Mouse (Mus musculus) embryo, embryonic 11.5 days (tissue): ENCODE data around the gene Ints4.
A peak's percentile ranks its signal among the peaks of the same experiment; 100 is the strongest.

ENCODE experiments used
- DNase-seq: peaks from one replicate; pipeline ENCODE4 v3.0.0-alpha.2; 2012; ENCODE audit warnings: low read depth, low spot score

Gene Ints4

DNA sequence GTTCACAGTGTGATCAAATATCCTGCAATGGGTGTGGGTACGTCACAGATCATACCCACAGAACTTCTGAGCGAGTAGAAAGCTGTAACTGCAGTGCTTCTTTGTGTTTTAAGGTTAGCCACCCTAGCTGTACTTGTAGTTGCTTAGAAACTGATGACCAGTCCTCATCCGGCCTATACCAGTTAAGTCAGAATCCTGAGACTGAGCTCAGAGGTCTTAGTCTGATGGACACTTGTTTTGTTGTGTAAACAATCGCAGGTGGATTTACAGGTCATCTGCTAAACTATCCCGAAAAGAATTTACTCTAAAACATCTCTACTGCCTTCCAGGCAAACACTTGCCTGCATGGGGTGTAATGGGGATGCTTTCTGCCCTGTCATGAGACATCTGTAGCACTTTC lies 55.8 kb downstream of the Ints4 start:
- no peak for DNase-seq

DNA sequence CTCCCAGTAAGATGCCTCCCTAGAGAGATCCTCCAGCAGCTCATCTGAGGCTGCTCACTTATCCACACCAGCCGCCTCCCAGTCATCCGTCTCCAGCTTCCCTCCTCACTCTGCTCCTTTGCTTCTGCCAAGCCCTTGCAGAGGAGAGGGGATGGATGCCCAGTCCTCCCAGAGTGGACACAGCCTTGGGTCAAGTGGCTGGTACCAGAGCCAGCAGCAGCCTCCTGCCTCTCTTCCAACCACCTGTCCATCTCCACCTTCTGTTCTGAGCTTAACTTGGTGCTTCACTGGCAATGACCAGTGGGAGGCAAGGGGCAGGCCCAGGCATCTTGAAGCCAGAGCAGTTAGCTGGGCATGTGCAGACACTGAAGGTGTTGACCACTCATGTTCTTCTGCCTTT lies 65.7 kb downstream of the Ints4 start:
- no peak for DNase-seq

DNA sequence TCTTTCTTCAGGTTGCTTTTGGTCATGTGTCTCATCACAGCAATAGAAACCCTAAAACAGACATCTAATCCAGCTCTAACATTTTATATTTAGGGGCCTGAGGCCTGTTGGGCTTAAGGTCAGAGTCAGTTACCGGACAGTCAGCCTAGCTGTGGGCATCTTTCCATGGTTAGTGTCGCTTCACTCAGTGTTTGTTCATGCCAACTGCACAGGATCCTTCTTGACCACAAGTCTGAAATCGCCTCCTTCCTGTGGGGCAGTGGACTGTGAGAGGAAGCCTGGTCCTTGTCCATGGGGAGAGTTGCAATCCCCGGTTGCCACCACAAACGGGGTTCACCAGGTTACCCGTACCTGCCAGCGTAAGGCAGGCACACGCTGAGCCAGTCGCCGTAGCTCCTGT lies 68.5 kb downstream of the Ints4 start:
- no peak for DNase-seq

DNA sequence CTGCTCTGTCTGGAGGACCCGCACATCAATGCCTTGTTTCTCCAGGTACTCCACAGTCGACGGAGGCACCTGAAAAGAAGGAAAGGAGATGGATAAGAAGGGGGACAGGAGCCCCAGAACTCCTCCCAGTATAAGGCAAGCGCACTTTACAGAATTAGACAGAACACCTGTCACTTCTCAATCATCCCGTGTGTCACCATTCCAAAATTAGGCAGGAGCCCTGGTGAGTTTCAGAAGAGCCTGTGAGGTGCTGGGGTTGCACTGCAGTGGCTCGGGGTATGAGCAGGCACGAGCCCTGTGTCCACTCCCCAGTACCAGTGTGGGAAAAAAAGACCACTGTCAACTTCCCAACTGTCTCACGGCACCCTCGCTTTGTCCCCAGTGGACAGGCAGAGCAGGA lies 69.9 kb downstream of the Ints4 start:
- DNase-seq = no peak

DNA sequence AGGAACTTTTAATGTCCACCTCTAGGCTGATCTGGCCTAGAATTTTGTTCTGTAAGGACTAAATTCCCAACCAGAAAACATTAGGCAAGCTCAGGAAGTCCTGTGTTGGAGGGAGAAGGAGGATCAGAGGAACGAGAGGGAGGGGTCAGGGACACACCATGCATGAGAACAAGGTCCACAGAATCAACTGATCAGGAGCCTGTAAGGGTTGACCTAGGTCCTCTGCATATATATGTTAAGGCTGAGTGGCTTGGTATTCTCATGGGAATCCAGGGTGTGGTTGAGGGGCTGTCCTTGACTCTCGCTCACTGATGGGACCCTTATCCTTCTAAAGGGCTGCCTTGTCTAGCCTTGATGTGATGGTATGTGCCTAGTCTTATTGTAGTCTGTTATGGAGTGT lies 82.8 kb downstream of the Ints4 start:
- DNase-seq = no peak

DNA sequence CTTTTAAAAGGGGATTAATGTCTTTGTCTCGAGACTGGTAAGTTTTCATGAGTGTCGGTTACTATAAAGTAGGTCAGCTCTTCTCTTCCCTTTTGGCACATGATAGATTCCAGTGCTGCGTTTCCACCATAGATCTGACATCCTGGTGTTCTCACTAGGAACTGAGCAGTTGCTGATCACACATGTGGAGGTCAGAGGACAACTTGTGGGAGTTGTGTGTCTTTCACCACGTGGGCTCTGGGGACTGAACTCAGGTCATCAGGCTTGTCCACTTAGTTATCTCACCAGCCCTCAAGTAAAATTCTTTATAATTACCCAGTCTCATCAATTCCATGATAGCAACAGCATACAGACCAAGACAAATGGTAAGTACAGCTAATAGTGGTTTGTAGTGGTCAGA lies 88.6 kb downstream of the Ints4 start:
- DNase-seq = no peak

DNA sequence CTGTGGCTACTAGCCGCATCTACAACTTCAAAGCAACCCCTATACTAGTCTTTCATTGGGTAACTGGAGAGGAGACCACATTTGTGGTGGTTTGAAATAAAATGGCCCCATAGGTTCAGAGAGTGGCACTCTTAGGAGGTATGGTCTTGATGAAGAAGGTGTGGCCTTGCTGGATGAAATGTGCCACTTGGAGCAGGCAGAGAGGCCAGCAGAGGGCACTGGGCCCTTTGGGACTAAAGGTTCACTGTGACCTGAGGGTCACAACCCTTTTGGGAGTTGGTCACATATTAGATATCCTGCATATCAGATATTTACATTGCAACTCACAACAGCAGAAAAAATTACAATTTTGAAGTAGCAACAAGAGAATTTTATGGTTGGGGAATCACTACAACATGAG lies 89.6 kb downstream of the Ints4 start:
- DNase-seq = no peak

DNA sequence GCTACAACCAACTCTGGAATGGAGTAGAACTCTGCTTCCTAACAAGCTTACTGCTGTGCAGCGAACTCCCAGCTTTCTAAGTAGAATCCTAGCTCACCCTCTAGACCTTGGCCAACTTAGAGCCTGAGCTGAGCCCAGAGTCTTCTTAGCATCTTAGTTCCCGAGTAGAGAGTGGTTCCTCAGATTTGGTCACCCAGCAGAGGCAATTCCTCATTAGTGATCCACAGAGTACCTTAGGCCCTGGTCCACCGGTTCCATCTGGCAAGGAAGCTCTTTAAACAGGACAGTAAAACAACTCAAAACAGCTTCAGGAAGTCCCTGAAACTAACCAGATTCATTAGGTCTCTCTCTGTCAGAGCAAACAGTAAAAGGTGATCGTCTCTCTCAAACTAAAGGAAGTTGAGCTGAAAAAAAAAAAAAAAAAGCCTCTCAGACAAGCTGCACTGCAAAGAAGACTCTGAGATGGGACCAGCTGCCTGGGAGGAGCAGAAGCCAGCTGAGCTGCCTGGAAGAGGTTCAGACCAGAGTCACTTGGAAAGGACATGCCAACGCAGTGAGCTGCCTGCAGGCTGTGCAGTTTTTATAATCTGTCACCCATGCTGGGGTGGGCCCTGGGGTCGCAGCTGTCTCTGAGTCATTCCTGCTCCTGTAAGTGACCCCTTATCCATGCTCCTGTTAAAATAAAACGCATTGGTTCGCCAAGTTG lies 97.8 kb downstream of the Ints4 start:
- no peak for DNase-seq

DNA sequence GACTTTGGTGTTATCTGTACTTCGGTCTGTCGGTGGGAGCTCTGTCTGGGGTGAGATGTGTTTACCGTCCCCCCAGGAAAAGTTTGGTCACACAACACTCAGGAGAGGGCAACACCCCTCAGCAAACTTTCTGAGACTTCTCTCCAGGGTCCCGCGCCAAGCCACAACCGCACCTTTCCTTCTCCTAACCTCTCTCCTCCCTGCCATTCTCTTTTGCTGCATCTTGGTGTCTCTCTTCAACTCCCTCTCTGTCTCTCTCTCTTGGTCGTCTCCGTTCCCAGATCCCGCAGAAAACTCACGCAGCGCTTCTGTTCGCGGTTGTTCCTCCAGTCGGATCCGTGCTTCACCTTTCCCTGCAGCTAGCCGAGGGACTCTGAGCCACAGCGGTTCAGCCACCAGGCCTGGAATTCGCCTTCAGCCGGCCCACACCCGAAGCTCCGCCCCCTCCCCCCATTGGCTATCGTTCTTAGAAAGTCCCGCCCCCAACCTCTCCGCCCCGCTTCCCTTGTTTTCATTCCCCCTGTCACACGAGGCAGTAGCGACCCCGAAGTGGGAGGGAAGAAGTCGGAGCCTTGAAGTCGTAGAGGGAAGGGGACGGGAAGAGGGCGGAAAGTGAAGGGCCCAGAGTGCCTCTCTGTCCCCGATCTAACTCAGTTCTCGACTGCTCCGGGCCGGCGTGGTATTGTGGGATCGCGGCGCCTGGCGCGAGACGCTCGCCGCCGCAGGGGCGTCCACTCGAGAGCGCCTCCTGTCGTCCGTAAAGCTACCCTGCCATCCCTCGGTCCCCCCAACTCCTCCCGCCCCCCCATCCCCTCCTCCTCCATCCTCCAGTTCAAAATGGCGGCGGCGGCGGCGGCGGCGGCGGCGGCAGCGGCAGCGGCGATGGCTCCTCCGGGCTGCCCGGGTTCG lies 98.6 kb downstream of the Ints4 start, which contains the start of the genes Aamdc and Rsf1:
Gene Aamdc (minus strand): TSS at position 431 of the 909 bp plus-strand sequence.
Gene Rsf1 (plus strand): TSS at position 823 of the 909 bp plus-strand sequence.
- DNase-seq = peak; percentile 92

DNA sequence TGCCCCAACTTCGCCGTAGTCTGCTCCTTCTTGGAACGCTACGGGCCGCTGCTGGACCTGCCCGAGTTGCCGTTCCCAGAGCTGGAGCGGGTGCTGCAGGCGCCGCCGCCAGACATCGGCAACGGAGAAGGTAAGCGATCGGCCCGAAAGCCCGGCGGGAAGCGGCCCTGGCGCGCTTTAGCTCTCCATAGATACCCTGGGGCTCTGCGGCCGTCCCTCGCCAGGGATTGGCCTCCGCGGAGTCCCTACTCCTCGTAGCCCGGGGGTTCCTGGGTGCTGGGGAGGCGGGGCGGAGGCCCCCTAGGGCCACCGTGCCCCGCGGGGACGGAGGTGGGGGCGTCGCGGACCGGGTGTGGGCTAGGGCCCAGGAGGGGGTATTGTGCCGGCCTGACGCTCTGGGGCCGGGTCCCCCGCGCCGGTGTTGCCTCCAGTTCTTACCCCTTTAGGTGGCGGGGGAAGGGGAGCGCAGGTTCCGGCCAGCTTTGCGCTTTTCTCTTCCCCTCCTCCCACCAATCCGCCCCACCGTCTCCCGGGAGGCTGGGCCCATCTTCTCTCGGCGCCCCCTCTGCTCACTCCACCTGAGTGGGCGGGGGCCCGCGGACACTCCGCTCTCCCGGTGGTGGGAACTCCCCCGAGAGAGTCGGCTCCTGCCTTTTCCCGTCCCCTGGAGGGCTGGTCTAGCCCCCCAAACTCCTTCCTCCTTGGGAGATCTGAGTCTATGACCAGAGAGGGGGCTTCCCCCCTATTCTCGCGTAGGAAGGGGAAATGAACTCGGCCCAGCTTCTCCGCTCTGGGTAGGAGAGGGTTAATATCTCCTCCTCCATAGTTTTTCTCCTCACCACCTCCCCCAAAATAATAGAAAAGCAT lies 99.5 kb downstream of the Ints4 start:
- DNase-seq = peak; percentile 44

DNA sequence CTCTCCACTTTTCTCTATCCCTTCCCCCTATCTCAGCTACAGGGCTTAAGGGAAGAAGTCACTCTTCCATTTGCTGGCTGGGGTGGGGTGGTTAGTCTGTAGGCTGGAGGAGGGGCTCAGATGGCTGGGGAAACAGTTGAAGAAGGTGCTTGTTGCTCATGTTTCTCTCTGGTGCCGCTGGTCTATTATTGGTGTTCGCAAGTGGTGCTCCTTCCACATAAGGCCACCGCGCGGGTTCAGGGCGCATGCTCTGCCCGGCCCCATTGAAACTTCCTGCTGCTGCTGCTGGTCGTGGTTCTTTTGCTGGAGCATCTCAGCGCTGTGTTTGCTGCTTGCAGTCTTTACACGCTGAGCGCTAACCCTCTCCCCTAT lies 100.1 kb downstream of the Ints4 start:
- peak; percentile 67 for DNase-seq

DNA sequence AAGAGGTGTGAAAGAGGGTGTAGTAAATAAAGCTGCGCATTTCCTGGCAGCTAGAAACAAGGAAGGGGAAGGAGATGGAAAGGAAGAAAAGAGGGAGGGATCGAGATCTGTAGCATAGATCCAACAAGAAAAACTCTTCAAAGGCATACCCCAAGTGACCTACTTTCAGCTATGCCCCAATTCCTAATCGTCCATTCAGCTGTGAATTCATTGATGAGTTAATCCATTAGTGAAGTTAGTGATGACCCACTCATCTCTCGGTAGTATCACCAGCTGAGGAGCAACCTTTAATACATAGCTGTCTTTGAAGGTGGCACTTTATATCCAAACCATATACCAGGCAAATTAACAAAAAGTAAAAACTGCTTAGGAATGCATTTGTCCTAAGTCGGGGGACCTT lies 107.8 kb downstream of the Ints4 start:
- no peak for DNase-seq

DNA sequence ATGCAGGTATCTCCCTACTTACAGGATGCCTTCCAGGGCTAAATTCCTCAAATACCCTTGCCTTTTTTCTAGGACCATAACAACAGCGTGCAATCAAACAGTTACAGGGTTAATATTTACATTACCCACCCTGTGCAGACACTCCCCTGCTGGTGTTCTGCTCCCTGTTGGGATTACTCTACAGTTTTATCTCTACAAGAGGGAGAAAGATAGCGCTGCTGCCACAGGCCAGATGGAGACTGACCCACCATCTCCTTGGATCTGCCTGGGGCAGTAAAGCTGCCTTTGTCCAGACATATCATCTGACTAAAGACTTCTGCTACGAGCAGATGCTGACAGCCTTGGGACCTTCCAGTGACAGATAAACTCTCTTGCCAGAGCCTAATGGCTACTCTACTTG lies 109.7 kb downstream of the Ints4 start:
- no peak for DNase-seq
